Mouse (Mus musculus) urinary bladder, postnatal 10 days (tissue): Measurements from ENCODE around the gene Rpl3.

Source experiments
- DNase-seq: peaks from one replicate; pipeline ENCODE4 v3.0.0; 2022; ENCODE audit warnings: low spot score

Rpl3 gene

GRCm38 (mm10) chr15:80066538-80066937 lies 25.1 kb downstream of the Rpl3 start:
- DNase-seq = no peak

GRCm38 (mm10) chr15:80065414-80065813 lies 26.3 kb downstream of the Rpl3 start:
- DNase-seq = no peak

GRCm38 (mm10) chr15:80064965-80065364 lies 26.7 kb downstream of the Rpl3 start:
- DNase-seq = no peak

GRCm38 (mm10) chr15:80062821-80063220 lies 28.8 kb downstream of the Rpl3 start:
- no peak for DNase-seq

GRCm38 (mm10) chr15:80062339-80062738 lies 29.3 kb downstream of the Rpl3 start:
- no peak for DNase-seq

GRCm38 (mm10) chr15:80061071-80061550 lies 30.6 kb downstream of the Rpl3 start:
- DNase-seq = no peak

GRCm38 (mm10) chr15:80060356-80061070 lies 31.2 kb downstream of the Rpl3 start:
- no peak for DNase-seq

- DNase-seq = no peak
Measured at GRCm38 (mm10) chr15:80059606-80060005, 32.1 kb downstream of the Rpl3 start.

- DNase-seq = no peak
Measured at GRCm38 (mm10) chr15:80058151-80058550, 33.5 kb downstream of the Rpl3 start.

- no peak for DNase-seq
Measured at GRCm38 (mm10) chr15:80054034-80054710, 37.5 kb downstream of the Rpl3 start.

GRCm38 (mm10) chr15:80053381-80054033 lies 38.2 kb downstream of the Rpl3 start:
- DNase-seq = no peak

- DNase-seq = no peak
Measured at GRCm38 (mm10) chr15:80051782-80052181, 39.9 kb downstream of the Rpl3 start.

GRCm38 (mm10) chr15:80051092-80051761 lies 40.4 kb downstream of the Rpl3 start:
- no peak for DNase-seq

- DNase-seq = no peak
Measured at GRCm38 (mm10) chr15:80050093-80050492, 41.6 kb downstream of the Rpl3 start.

- DNase-seq = no peak
Measured at GRCm38 (mm10) chr15:80047973-80048372, 43.7 kb downstream of the Rpl3 start.

GRCm38 (mm10) chr15:80047242-80047641 lies 44.4 kb downstream of the Rpl3 start:
- DNase-seq = no peak

GRCm38 (mm10) chr15:80045749-80046148 lies 45.9 kb downstream of the Rpl3 start:
- no peak for DNase-seq

GRCm38 (mm10) chr15:80044249-80044648 lies 47.4 kb downstream of the Rpl3 start:
- DNase-seq = no peak

GRCm38 (mm10) chr15:80042152-80042551 lies 49.5 kb downstream of the Rpl3 start:
- DNase-seq = no peak

GRCm38 (mm10) chr15:80038110-80038391 lies 53.6 kb downstream of the Rpl3 start:
- DNase-seq = no peak

GRCm38 (mm10) chr15:80037255-80038109 lies 54.2 kb downstream of the Rpl3 start:
- no peak for DNase-seq
